Mouse (Mus musculus) liver, postnatal 0 days (tissue): Measurements from ENCODE around the gene Dock11.

Experiments
- CTCF ChIP-seq: sonication (generic); IDR thresholded peaks from 2 replicates; pipeline ENCODE4 v1.5.1; 2016; ENCODE audit warnings: antibody characterized with exemption, low read depth
- EP300 ChIP-seq: IDR thresholded peaks from 2 replicates; pipeline ENCODE4 v1.6.1; 2016; ENCODE audit warnings: antibody characterized with exemption, low read depth, mild to moderate bottlenecking

DNA sequence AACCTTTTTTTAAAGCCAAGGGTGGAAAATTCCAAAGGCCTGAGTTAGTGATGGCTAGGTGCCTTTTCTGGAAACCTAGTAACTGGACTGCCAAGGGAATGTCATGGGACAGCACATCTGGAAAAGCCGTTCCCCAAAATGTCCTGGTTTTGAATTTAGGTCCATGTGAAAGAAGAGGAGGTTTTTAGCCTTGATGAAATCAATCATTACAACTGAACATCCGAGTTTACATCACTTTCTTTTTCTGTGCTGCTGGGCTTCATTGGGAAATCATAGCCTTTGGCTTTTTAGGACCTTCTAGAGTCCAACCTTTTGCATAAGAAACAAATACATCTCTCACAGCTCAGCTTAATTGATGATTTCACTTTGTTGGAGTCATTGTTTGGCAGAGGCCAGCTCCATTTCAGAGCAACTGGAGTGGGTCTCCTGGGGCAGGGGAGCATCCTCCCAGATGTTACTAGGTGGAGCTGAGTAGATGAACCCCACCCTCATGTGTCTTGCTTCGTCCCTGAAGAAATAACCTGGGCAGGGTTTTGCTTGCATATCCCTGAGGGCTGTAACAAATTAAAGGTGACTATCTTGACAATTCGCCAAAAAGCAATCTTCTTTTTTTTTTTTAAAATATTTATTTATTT lies 18.2 kb downstream of the Dock11 start:
- TF ChIP-seq CTCF (no peak), EP300 (no peak)
